Mouse (Mus musculus) megakaryocyte progenitor cell, adult 5-6 weeks (primary cell): ENCODE measurements around the gene Fzd7. TPM values are rescaled to one million over a fixed set of nuclear protein-coding genes. Genes with fewer than 3 reads are reported as not detected.

Source experiments
- ATAC-seq: replicated peaks from 2 replicates; pipeline ENCODE4 v1.8.0; 2016; ENCODE audit warnings: mild to moderate bottlenecking, moderate TSS enrichment, inconsistent platforms; ENCODE audit not compliant: poor library complexity
- total RNA-seq, 2 experiments: library from RNA; stranded (forward) in 1 of 2; stranded (reverse) in 1 of 2; fragments of 157-497, 149-512 nt in 1 of 2; fragments of 200-1000 nt in 1 of 2; gene quantifications; 2 replicates each; pipeline versions ENCODE4 v1.2.3 to v1.2.4; 2015 to 2017

Gene Fzd7
- total RNA-seq, 2 experiments from 2014 or later, result 4.2 to 7.5 TPM

DNA sequence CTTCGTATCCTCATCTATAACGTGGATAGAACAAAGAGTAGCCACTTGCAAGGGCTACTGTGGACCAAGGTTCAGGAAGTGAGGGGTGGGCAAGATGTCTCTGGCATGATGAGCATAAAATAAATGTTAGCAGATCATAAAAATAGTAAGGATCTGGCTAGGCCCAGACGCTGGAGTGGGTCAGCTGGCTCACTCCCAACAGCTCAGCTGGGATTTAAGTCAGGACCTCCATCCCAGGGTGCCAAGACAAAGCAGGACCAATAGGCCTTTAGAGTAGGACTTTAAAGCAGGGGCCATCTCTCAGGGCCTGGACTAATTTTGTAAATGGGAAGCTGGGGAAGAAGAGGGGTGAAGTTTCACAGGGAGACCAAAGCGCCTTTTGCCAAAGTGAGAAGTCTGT, 11.5 kb upstream of the Fzd7 start:
- no peak for ATAC-seq

DNA sequence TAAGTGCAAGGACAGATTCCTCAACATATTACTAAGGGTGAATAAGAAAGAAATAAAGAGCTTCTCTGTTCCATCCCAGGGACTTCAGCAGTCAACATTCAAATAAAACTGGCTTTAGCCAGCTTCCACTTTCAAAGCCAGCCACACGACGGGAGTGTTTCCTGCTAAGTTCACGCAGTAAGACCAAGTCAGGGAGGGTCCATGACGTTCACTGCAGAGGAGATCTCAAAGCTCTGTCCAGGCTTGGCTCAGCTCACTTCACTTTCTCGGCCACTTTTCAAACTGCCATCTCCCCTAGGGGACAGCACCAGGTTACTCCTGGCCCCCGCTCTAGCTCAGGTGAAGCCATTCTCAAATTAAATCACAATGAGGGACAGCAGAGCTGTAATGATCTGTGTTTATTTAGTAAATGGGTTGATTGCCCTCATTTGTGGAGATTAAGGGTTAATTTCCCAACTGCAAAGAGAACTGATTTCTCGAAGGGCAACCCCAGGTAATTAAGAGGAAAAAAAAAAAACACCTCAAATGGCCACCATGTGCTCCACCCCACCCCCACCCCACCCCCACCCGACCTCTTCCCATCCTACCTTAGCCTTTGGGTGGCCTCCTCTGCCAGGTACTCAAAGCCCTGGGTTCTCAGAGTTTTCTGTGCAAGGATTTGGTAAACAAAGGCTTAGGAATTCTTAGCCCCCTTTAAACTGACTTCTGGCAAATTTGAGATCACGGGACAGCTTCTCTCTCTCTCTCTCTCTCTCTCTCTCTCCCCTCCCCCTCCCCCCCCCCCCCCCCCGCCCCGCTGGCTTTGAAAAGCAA, 9.7 kb upstream of the Fzd7 start:
- 0 out of 2 replicates have a peak, but pooled peaks have one; percentile 31 for ATAC-seq

GRCm38 (mm10) chr1:59473181-59473555, 9.1 kb upstream of the Fzd7 start:
- no peak for ATAC-seq

- ATAC-seq, result peak; percentile 43; the same call in 1 of the 2 replicates
Observed at GRCm38 (mm10) chr1:59475618-59476017, 6.6 kb upstream of the Fzd7 start.

DNA sequence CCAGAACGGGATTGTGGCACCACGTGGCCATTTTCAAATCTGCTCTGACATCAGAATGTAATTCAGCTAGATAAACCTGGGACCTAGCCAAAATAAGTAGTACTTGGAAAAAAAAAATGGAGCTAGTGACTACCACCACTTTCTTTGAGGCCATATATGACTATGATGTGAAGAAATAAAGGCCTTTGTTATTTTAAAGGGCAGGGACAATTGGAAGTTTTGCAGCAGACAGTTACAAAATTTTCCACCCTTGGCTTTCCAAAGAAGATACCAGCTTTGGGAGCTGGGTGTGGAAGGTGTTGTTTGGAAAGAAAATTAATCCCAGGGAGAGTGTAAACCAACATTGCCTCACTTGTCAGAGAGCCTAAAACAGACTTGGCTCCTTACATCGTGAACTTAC, 3.3 kb upstream of the Fzd7 start:
- no peak for ATAC-seq

DNA sequence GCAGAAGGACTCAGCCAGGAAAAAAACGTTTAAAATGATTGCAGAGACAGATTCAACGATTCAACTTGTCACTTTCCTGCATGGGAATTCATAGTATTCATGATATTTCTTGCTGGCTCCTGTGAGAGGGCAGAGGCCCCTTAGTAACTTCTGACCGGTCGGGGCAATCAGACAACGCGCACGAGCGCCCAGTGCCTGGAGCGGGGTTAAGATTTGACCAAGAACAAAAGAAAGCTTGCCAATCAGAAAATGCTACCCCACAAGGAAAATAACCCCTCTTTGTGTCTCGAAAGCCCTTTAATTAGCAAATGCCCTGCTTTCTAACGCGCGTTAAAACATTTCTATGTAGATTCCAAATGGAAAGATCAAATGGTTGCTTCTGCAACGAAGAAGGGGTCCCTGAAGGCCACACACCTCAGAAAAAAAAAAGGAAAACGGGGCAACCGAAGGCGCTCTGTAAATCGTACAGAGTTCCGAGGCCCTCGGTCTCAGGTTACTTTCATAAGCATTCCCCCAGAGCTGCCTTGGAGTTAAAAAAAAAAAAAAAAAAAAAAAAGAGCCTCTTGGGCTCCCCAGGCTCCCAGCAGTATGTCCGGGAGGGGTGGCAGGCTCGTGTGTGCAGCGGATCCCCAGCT, 1.3 kb upstream of the Fzd7 start:
- peak; percentile 7 for ATAC-seq

DNA sequence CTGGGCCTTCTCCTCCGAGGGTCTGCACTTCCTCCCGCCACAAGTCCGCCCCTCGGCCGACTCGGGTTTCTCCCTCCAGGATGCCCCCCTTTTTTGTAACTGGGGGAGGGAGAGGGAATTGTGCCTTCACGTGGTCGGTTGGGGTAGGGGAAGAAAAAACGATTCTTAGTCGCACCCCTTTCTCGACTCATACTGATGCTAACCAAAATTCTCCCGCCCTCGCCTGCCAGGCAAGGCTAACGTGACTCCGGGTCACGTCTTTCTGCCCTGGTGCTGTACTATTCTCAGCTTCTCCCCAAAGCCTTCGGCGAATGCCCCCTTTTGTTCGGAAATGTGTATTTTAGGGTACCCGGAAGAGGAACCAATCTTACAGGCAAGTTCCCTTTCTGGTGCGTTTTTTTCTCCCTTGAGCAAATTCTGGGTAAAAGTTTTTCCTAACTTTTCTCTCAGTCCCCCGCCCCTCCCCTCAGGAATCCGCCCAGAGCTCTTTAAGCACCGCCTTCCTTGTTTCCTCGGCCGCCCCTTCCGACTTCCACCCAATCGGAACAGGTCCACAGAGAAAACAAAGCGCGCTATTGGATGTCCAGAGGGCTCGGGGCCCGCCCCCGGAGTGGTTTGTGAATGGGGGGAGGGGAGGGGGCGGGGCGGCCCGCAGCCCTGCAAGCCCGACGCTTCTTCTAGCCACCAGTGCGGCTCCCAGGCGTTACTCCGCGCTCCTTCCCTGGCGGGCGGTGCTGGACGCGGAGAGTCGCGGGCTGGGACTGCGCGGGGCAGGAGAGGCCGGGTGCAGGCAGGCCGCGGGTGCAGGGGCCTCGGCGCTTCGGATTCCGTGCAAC, 550 bp upstream of the Fzd7 start:
- ATAC-seq, result peak; percentile 78

- 0 out of 2 replicates have a peak, but pooled peaks have one; percentile 2 for ATAC-seq
Observed at GRCm38 (mm10) chr1:59482696-59483520, 684 bp downstream of the Fzd7 start.

GRCm38 (mm10) chr1:59483521-59484245, 1.5 kb downstream of the Fzd7 start:
- ATAC-seq, result peak; percentile 32

DNA sequence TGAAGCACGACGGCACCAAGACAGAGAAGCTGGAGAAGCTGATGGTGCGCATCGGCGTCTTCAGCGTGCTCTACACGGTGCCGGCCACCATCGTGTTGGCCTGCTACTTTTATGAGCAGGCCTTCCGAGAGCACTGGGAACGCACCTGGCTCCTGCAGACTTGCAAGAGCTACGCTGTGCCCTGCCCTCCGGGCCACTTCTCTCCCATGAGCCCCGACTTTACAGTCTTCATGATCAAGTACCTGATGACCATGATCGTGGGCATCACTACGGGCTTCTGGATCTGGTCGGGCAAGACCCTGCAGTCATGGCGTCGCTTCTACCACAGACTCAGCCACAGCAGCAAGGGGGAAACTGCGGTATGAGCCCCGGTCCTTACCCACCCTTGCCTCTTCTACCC, 2.1 kb downstream of the Fzd7 start:
- ATAC-seq, result no peak

DNA sequence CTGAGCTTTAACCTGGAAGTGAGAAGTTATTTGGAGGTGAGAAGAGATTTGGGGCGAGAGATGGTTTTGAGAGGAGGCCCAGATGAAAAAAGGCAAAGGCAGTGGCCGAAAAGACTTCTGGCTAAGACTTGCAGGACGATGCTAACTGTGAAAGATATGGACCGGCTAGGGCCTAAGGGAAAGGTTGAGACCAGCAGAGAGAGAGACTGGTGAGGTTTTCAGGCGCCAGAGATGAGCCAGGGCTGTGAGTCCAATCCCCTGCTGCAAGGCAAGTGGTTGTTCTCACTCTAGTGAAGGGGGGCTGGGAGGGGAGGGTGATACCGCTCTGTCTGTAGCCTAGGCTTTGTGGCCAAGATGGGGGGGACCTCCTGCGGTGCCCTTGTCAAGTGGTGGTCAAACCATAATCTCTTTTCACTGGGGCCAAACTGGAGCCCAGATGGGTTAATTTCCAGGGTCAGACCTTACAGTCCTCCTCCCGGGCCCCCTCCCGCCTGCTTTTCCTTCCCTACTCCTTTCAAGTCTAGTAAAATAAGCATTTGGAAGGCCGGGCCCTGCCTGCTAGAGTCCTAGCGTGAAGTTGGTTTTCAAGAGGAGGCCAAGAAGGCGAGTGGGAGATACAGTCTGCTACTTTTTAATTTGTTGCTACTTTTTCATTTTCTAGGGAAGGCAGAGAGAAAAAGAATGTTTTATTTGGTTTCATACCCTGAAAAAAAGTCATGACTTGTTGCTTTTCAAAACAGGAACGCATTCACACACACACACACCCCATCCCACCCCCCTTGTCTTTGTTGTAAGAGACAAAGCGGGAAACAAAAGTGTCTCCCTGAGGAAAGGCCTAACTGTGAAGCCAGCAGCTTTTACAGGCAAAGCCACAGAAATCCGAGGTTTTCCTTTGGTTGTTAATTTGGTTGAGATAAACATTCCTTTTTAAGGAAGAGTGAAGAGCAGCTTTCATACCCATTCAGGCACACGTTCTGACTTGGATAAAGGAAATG, 2.9 kb downstream of the Fzd7 start:
- no peak for ATAC-seq

GRCm38 (mm10) chr1:59485803-59486202, 3.6 kb downstream of the Fzd7 start:
- ATAC-seq, result no peak

DNA sequence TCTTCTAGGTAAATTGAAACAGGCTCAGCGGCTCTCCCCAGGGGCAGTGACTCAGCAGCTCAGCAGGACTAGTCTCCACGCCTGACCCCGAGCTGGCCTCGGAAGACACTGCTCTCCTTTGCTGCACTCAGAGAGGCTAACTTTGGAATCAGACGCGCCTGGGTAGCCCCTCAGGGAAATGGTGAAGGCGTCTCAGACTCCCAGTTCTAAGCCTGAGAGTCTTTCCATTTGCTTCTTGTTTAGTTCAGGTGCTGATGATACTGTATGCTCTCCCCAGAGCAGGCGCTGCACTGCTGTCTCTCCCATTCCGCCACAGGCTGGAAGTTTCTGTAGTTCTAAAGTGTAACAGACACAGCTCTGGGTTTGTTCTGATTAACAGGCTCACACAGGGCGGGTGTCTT, 5.4 kb downstream of the Fzd7 start:
- peak; percentile 26; the same call in 1 of the 2 replicates for ATAC-seq

GRCm38 (mm10) chr1:59488481-59488880, 6.3 kb downstream of the Fzd7 start:
- ATAC-seq, result no peak

DNA sequence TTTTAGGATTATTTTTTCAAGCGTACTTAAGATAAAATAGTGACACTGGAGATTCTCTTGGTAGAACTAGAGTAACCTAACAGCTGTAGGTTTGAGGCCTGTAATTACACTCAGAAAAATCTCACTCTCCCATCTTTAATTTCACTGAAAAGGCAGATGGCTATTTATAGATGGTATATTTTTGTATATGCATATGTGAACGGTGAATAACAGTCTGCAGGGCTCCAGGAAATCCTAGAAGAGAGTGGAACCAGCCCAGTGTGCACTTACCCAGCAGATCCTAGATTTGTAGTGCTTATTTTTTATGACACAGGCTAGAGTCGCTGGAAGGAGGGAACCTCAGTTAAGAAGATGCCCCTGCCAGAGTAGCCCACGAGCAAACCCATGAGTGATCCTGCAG, 6.8 kb downstream of the Fzd7 start:
- no peak for ATAC-seq

GRCm38 (mm10) chr1:59491517-59491916, 9.3 kb downstream of the Fzd7 start:
- 0 out of 2 replicates have a peak, but pooled peaks have one; percentile 17 for ATAC-seq

GRCm38 (mm10) chr1:59492432-59492831, 10.2 kb downstream of the Fzd7 start:
- ATAC-seq, result peak; percentile 61

- peak; percentile 34 for ATAC-seq
Observed at GRCm38 (mm10) chr1:59495970-59496369, 13.7 kb downstream of the Fzd7 start.
